In the genomic region with DNA sequence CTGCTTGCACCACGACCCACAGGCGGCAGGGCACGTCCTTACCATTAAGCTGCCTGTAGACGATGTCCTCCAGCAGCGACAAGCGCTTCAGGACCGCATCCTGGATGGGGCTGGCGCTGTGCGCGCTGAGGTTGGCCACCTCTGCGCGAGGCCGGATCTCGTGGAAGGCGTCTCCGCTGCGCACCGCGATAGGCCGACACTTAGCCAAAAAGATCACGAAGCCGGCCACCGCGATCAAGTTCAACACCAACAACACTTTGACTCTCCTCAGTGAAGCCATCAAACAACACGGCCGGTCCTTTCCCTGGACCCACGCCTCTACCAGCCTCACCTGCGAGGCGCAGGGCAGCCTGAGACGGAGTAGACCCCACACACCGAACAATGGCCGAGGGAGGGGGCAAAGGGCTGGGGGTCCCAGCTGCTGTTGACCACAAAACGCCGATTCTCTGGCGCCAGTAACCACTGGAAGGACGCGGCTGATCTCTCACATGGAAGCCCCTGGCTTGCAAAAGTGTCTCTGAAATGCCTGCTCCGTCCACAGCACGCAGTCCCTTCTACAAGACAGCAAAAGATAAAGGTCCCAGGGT, we compare ENCODE assay signal across 9 mouse cellular contexts. TPM values are rescaled to one million over a fixed set of nuclear protein-coding genes. Genes with fewer than 3 reads are reported as not detected.
DNase-seq lines count a peak whose midpoint lies in the region; ATAC-seq and TF ChIP-seq lines count a peak whose summit lies in the region.
"Had no signal": no experiment of that assay in that cellular context is flagged by ENCODE, and none has a peak within 500 bp of the region (broad histone marks: within the 10 kb centered on the region; RNA-seq: fewer than 3 reads in every experiment).

No protein-coding gene starts in this region.

- no peak for DNase-seq in kidney, postnatal 0 days (ENCODE audit: low spot score)
- DNase-seq in kidney, adult 9 months = no peak
- DNase-seq in ZHBTc4 (ENCODE audit: low read depth, low spot score) = peak; percentile 73
- DNase-seq in heart, postnatal 14 days = peak; percentile 36 to 39
- DNase-seq in spleen, adult 18-20 months = no peak

- no peak overlapping the region for H3K27ac ChIP-seq in kidney, postnatal 0 days
- H3K27ac ChIP-seq in embryonic facial prominence, embryonic 13.5 days = no peak overlapping the region
- H3K27ac ChIP-seq in liver, embryonic 15.5 days (replicated peaks) = no peak overlapping the region

- peaks cover 12% of the 10 kb centered on the region for H3K4me1 ChIP-seq in kidney, postnatal 0 days (replicated peaks; ENCODE audit: insufficient read depth, low read length)
- H3K4me1 ChIP-seq in embryonic facial prominence, embryonic 13.5 days = peaks cover 17% of the 10 kb centered on the region
- no peaks in the 10 kb centered on the region for H3K4me1 ChIP-seq in liver, embryonic 15.5 days (replicated peaks)

- H3K9ac ChIP-seq in kidney, postnatal 0 days (ENCODE audit: low read depth, low read length) = no peak overlapping the region
- H3K9ac ChIP-seq in embryonic facial prominence, embryonic 13.5 days = peak overlapping the region; percentile 74
- no peak overlapping the region for H3K9ac ChIP-seq in liver, embryonic 15.5 days

- TF ChIP-seq CTCF in kidney, postnatal 0 days (IDR thresholded peaks at IDR 0.05; ENCODE audit: low read depth) = no peak

- no peak for ATAC-seq in kidney, postnatal 0 days (replicated peaks; ENCODE audit: low FRiP score, low read depth)
- ATAC-seq in embryonic facial prominence, embryonic 13.5 days (ENCODE audit: insufficient number of reproducible peaks, insufficient read depth, low FRiP score, low TSS enrichment, low read depth) = no peak
- no peak for ATAC-seq in liver, embryonic 15.5 days (ENCODE audit: insufficient read depth)
- no peak for ATAC-seq in activated CD4-positive, CD25-positive, alpha-beta regulatory T cell, adult 4 months

- peak overlapping the region; percentile 61 for H3K4me3 ChIP-seq in kidney, postnatal 0 days (replicated peaks; ENCODE audit: low read depth, low read length)
- peak overlapping the region; percentile 70 for H3K4me3 ChIP-seq in embryonic facial prominence, embryonic 13.5 days
- no peak overlapping the region for H3K4me3 ChIP-seq in liver, embryonic 15.5 days (replicated peaks)

- intact Hi-C loops in heart, postnatal 14 days (cut with DNase I) = loop anchor here (5.0 to 10.0 kb wide), 2 partner anchors 121 to 262 kb away; no protein-coding TSS in a partner anchor

- no peaks in the 10 kb centered on the region for H3K9me3 ChIP-seq in kidney, postnatal 0 days (replicated peaks; ENCODE audit: low read length)
- no peaks in the 10 kb centered on the region for H3K9me3 ChIP-seq in embryonic facial prominence, embryonic 13.5 days
- no peaks in the 10 kb centered on the region for H3K9me3 ChIP-seq in liver, embryonic 15.5 days (replicated peaks)

- H3K27me3 ChIP-seq in kidney, postnatal 0 days (ENCODE audit: insufficient read depth, low read length) = peaks cover 11% of the 10 kb centered on the region; the same call in 1 of the 2 replicates
- H3K27me3 ChIP-seq in embryonic facial prominence, embryonic 13.5 days = peaks cover 43% of the 10 kb centered on the region
- H3K27me3 ChIP-seq in liver, embryonic 15.5 days = peaks cover 36% of the 10 kb centered on the region
- H3K27me3 ChIP-seq: Patski had no signal

- no peaks in the 10 kb centered on the region for H3K36me3 ChIP-seq in kidney, postnatal 0 days (ENCODE audit: insufficient read depth, low read length)
- no peaks in the 10 kb centered on the region for H3K36me3 ChIP-seq in embryonic facial prominence, embryonic 13.5 days
- H3K36me3 ChIP-seq in liver, embryonic 15.5 days (replicated peaks) = no peaks in the 10 kb centered on the region

- peak overlapping the region; percentile 94 for H3K4me2 ChIP-seq in kidney, postnatal 0 days (ENCODE audit: low read length)
- peak overlapping the region; percentile 98 for H3K4me2 ChIP-seq in embryonic facial prominence, embryonic 13.5 days
- 0 out of 2 replicates have a peak overlapping the region, but pooled peaks have one; percentile 37 for H3K4me2 ChIP-seq in liver, embryonic 15.5 days

- under 1% methylated on average over 39 of the region's 39 CpGs for WGBS in kidney, postnatal 0 days
- WGBS in embryonic facial prominence, embryonic 13.5 days = under 1% methylated on average over 39 of the region's 39 CpGs
- WGBS in liver, embryonic 15.5 days (ENCODE audit: insufficient replicate concordance) = 2% methylated on average over 39 of the region's 39 CpGs

RNA-seq across cellular contexts. Expression of gene Galnt17, which starts 1.9 kb away (rescaled TPM):
- polyA plus RNA-seq in kidney, postnatal 0 days (2015; fragmentation: Nextera tagmentation; extraction: Ambion mirVana) = 0.85 and 1.2 TPM in 2 replicates
- 3.6 and 4.0 TPM in 2 replicates for polyA plus RNA-seq in embryonic facial prominence, embryonic 13.5 days (2015; fragmentation: Nextera tagmentation; extraction: Ambion mirVana)
- 1 to 10 TPM; 4.4 to 4.6 TPM for total RNA-seq in heart, postnatal 14 days (2021)
- 0.08 and 0.09 TPM in 2 replicates for polyA plus RNA-seq in liver, embryonic 15.5 days (2015; fragmentation: Nextera tagmentation; extraction: Ambion mirVana)
- polyA plus RNA-seq in activated CD4-positive, CD25-positive, alpha-beta regulatory T cell, adult 4 months (2017; shearing (Covaris generic)) = under 1 TPM in 1 of 2 experiments, not detected in 1; 0.32 TPM

Comparison
In these comparisons a context has a peak if more than half of its experiments do, and no peak if none do; other contexts are left out.
1. DNase-seq: peak in ZHBTc4 (single experiment) and heart, postnatal 14 days (2 of 2); none in kidney, postnatal 0 days (single experiment), kidney, adult 9 months (single experiment) and spleen, adult 18-20 months (0 of 2).
2. H3K4me2 ChIP-seq: peak in every context shown above with its lines; median percentile 98 in embryonic facial prominence, embryonic 13.5 days; 94 in kidney, postnatal 0 days; 37 in liver, embryonic 15.5 days.